In genomic region chr4:100171483-100171898, GRCm38 (mm10) we compare ENCODE assay signal across 17 mouse cellular contexts.
DNase-seq lines count a peak whose midpoint lies in the region; ATAC-seq and TF ChIP-seq lines count a peak whose summit lies in the region.
"Had no signal": no experiment of that assay in that cellular context is flagged by ENCODE, and none has a peak within 500 bp of the region (broad histone marks: within the 10 kb centered on the region; RNA-seq: fewer than 3 reads in every experiment).

No protein-coding gene starts in this region.

- no peaks in the 10 kb centered on the region for H3K36me3 ChIP-seq in lung, embryonic 14.5 days (ENCODE audit: insufficient read depth)
- H3K36me3 ChIP-seq: hindbrain, embryonic 15.5 days; midbrain, embryonic 10.5 days had no signal

- peak; percentile 60 for DNase-seq in heart, adult 11 months
- DNase-seq in heart, postnatal 4 days, result no peak
- no peak for DNase-seq in lung, embryonic 14.5 days
- no peak for DNase-seq in lung, postnatal 4 days
- peak; percentile 60 for DNase-seq in kidney, postnatal 10 days
- peak; percentile 17 for DNase-seq in yolk sac, embryonic 10.5 days (ENCODE audit: low spot score)
- DNase-seq in right cerebral cortex, postnatal 36 days (ENCODE audit: low spot score in 2 of 2), result no peak
- DNase-seq: B cell, adult 2 months; cerebellum, adult 8-10 months; gastrocnemius, postnatal 10 days; layer of hippocampus, postnatal 36 days; liver, postnatal 0 days; thymus, postnatal 25 days had no signal

- H3K27me3 ChIP-seq in lung, embryonic 14.5 days (ENCODE audit: insufficient read depth, low read length), result no peaks in the 10 kb centered on the region
- H3K27me3 ChIP-seq: hindbrain, embryonic 15.5 days had no signal

- H3K9me3 ChIP-seq in lung, embryonic 14.5 days (ENCODE audit: low read depth, low read length), result no peaks in the 10 kb centered on the region
- H3K9me3 ChIP-seq: hindbrain, embryonic 15.5 days; midbrain, embryonic 10.5 days had no signal

- H3K27ac ChIP-seq in lung, embryonic 14.5 days (ENCODE audit: low read depth), result peak overlapping the region; percentile 24; the same call in 1 of the 2 replicates
- H3K27ac ChIP-seq: hindbrain, embryonic 15.5 days; midbrain, embryonic 10.5 days had no signal

- no peak for ATAC-seq in lung, embryonic 14.5 days (ENCODE audit: insufficient read depth)
- no peak for ATAC-seq in cerebellum, adult (ENCODE audit: insufficient number of reproducible peaks, low FRiP score, low TSS enrichment)
- ATAC-seq: liver, postnatal 0 days had no signal

- WGBS in lung, embryonic 14.5 days, result 48% methylated on average over 5 of the region's 5 CpGs

- no peak overlapping the region for H3K4me2 ChIP-seq in lung, embryonic 14.5 days
- H3K4me2 ChIP-seq: hindbrain, embryonic 15.5 days had no signal

- no peak overlapping the region for H3K4me3 ChIP-seq in lung, embryonic 14.5 days (ENCODE audit: low read depth, low read length)
- H3K4me3 ChIP-seq: erythroblast, embryonic 14.5 days; hindbrain, embryonic 15.5 days; midbrain, embryonic 10.5 days had no signal

- TF ChIP-seq CTCF in lung, embryonic 14.5 days (IDR thresholded peaks at IDR 0.05; ENCODE audit: low read depth), result no peak

- H3K4me1 ChIP-seq in lung, embryonic 14.5 days (ENCODE audit: insufficient read depth), result peaks cover 26% of the 10 kb centered on the region

- no peak overlapping the region; the same call in 1 of the 2 replicates for H3K9ac ChIP-seq in lung, embryonic 14.5 days
- H3K9ac ChIP-seq: hindbrain, embryonic 15.5 days; liver, postnatal 0 days had no signal

Comparison
In these comparisons a context has a peak if more than half of its experiments do, and no peak if none do; other contexts are left out.
1. DNase-seq: peak in heart, adult 11 months (single experiment), kidney, postnatal 10 days (single experiment) and yolk sac, embryonic 10.5 days (single experiment); none in heart, postnatal 4 days (single experiment), lung, embryonic 14.5 days (single experiment), lung, postnatal 4 days (0 of 2) and right cerebral cortex, postnatal 36 days (0 of 2).